Mouse (Mus musculus) ES-E14 (cell line): ENCODE results near the gene Ubxn7.

ENCODE experiments used
- CHD2 ChIP-seq: IDR thresholded peaks from 2 replicates; pipeline ENCODE4 v1.6.1; 2014; ENCODE audit warnings: mild to moderate bottlenecking, low read depth, low read length, inconsistent platforms
- ZC3H11A ChIP-seq: IDR thresholded peaks from 2 replicates; pipeline ENCODE4 v1.6.1; 2012; ENCODE audit warnings: low read depth, mild to moderate bottlenecking, inconsistent platforms, low read length, borderline replicate concordance

DNA sequence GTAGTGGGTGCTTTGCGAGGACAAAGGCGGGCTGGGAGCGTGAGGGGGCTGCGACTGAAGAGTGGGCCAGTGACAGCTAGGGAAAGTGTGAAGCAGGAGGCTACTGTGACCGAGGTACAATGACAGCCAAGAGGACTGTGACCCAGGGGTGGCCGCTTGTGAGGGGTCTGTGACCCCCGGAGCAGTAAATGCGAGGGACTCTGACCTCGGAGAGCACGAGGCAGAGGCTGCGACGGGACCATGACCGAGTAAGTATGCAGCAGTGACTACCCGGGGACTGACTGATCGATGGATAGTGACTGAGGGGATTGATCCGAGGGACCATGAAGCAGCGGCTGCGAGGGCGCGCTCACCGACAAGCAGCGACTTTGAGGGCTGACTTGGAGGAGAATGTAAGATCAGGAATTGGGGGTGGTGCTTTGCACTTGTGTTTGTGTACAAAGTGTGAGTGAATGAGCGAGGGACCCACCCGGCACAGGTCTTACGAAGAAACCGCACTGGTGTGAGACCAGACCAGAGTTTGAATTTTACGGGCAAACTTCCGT, 99.1 kb downstream of the Ubxn7 start:
- TF ChIP-seq CHD2 (no peak), ZC3H11A (no peak)
